Mouse (Mus musculus) C2C12 (cell line): ENCODE measurements at regions not wholly inside any gene's neighbourhood (a gene's known extent, or its start where the extent isn't known, plus 50 kb on each side); places are given as distances from the start of the nearest gene placed in this dataset.

Source experiments
- H3K27me3 ChIP-seq: one replicate; pipeline ENCODE4 v1.6.1; 2011; ENCODE audit not compliant: control insufficient read depth, insufficient read depth, insufficient read length
- H3K36me3 ChIP-seq: one replicate; pipeline ENCODE4 v1.6.1; 2011; ENCODE audit not compliant: control insufficient read depth, insufficient read depth
- H3K4me3 ChIP-seq: one replicate; pipeline ENCODE4 v1.5.1; 2011; ENCODE audit warnings: mild to moderate bottlenecking, control low read depth; ENCODE audit not compliant: poor library complexity, insufficient read depth, severe bottlenecking
- H3K79me2 ChIP-seq: one replicate; pipeline ENCODE4 v1.6.1; 2011; ENCODE audit not compliant: control insufficient read depth, insufficient read depth
- H3K79me3 ChIP-seq: one replicate; pipeline ENCODE4 v1.6.1; 2011; ENCODE audit warnings: low read depth, control low read depth
- H3ac ChIP-seq: one replicate; pipeline ENCODE3; 2011; ENCODE audit warnings: low read depth; ENCODE audit not compliant: control insufficient read depth, insufficient read length
- CEBPB ChIP-seq: IDR thresholded peaks from one replicate; pipeline ENCODE4 v1.6.1; 2011; ENCODE audit warnings: low read depth, mild to moderate bottlenecking, control low read depth, moderate library complexity
- CTCF ChIP-seq: IDR thresholded peaks from one replicate; pipeline ENCODE4 v1.5.1; 2011; ENCODE audit not compliant: control insufficient read depth, insufficient read depth, insufficient read length
- FOSL1 ChIP-seq: IDR thresholded peaks from one replicate; pipeline ENCODE4 v1.8.0; 2011; ENCODE audit warnings: mild to moderate bottlenecking, low read length; ENCODE audit not compliant: poor library complexity, insufficient read depth, severe bottlenecking
- MAX ChIP-seq: IDR thresholded peaks from one replicate; pipeline ENCODE4 v1.6.1; 2011; ENCODE audit warnings: mild to moderate bottlenecking, control low read depth
- MYOD1 ChIP-seq: IDR thresholded peaks from one replicate; pipeline ENCODE4 v1.6.1; 2011; ENCODE audit warnings: low read depth; ENCODE audit not compliant: control insufficient read depth, insufficient read length
- MYOG ChIP-seq: IDR thresholded peaks from one replicate; pipeline ENCODE4 v1.6.1; 2011; ENCODE audit not compliant: control insufficient read depth, insufficient read length; ENCODE audit errors: extremely low read depth
- USF1 ChIP-seq: IDR thresholded peaks from one replicate; pipeline ENCODE4 v1.6.1; 2011; ENCODE audit warnings: low read depth, mild to moderate bottlenecking, control low read depth, moderate library complexity

DNA sequence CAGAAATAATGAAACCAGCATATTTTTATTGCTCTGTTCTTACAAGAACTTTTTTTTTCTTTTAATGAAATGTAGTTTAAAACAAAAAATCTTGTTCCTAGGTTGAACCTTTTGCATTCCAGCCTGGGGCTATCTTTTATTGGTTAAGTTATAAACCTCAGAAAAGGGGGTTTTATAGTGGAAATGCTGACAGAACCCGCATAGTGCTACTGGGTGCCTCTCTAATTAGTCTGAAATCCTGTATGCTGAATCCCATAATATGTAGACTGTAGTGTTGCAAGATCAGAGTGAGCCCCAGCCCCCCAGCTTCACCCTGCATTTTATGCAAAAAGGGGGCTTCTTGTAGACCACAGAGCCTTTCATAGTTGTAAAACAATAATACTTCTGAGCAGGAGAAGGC, 164.4 kb upstream of the Atp5g3 start:
- no peaks in the 10 kb centered on the region for H3K36me3 ChIP-seq
- H3K79me2 ChIP-seq: no peaks in the 10 kb centered on the region
- no peak overlapping the region for H3ac ChIP-seq
- H3K27me3 ChIP-seq: peaks cover 24% of the 10 kb centered on the region
- no peak for TF ChIP-seq FOSL1
- TF ChIP-seq MYOG: no peak
- TF ChIP-seq CEBPB: no peak
- no peak for TF ChIP-seq CTCF
- no peak for TF ChIP-seq USF1
- TF ChIP-seq MAX: no peak
- no peak overlapping the region for H3K4me3 ChIP-seq
- H3K79me3 ChIP-seq: no peaks in the 10 kb centered on the region

DNA sequence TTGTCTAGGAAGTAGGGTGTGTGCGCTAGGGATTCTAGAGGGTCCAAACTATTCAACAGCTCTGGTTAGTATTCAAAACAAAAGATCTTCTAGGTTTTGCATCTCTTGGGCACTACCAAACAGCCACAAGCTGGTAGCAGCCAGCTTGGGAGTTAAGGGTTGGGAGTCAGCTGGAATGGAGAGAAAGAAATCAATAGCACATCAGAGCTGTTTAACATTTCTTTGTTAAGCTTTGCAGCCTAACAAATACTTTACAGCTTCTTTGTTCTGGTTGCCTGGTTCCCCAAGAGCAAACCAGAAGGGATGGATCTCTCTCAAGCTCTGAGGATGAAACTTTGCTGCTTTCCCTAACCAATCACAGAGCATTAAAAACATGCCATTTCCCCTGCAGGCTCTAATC, 162.3 kb upstream of the Atp5g3 start:
- no peak overlapping the region for H3K4me3 ChIP-seq
- H3K79me3 ChIP-seq: no peaks in the 10 kb centered on the region
- no peaks in the 10 kb centered on the region for H3K79me2 ChIP-seq
- H3K36me3 ChIP-seq: no peaks in the 10 kb centered on the region
- TF ChIP-seq MYOG: no peak
- TF ChIP-seq USF1: no peak
- TF ChIP-seq FOSL1: no peak
- no peak for TF ChIP-seq CTCF
- TF ChIP-seq MYOD1: no peak
- no peak for TF ChIP-seq CEBPB
- no peak overlapping the region for H3ac ChIP-seq
- peaks cover 27% of the 10 kb centered on the region for H3K27me3 ChIP-seq

DNA sequence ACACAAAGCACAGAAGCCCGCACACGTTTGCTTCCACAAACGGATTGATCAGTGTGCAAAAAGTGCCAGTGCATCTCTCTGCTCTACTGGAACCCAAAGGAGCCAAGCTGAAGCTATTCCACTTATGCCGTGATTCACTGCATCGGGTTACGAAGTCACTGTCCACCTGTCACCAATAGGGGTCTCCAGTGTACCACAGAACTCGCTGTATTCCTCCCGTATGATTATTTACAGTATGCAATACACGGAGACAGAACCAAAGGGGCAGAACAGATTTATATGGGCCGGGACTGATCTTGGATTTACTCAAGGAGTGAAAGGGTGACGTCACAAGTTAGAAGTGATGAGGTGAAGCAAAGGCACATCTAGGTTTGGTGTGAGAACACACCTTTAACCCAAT, 155.5 kb upstream of the Atp5g3 start:
- H3K36me3 ChIP-seq: no peaks in the 10 kb centered on the region
- peaks cover 29% of the 10 kb centered on the region for H3K27me3 ChIP-seq
- H3K79me3 ChIP-seq: no peaks in the 10 kb centered on the region
- H3ac ChIP-seq: no peak overlapping the region
- TF ChIP-seq CTCF: no peak
- no peak for TF ChIP-seq MYOD1
- no peak for TF ChIP-seq CEBPB
- no peak for TF ChIP-seq MYOG
- TF ChIP-seq MAX: no peak
- H3K4me3 ChIP-seq: no peak overlapping the region
- H3K79me2 ChIP-seq: no peaks in the 10 kb centered on the region

GRCm38 (mm10) chr2:74064369-74064768, 153.2 kb upstream of the Atp5g3 start:
- Histone ChIP-seq H3K4me3 (no peak overlapping the region), H3ac (no peak overlapping the region), H3K79me3 (no peaks in the 10 kb centered on the region), H3K27me3 (peaks cover 30% of the 10 kb centered on the region), H3K79me2 (no peaks in the 10 kb centered on the region), H3K36me3 (no peaks in the 10 kb centered on the region)
- TF ChIP-seq USF1 (no peak), CEBPB (no peak), MAX (no peak), FOSL1 (no peak), CTCF (no peak), MYOD1 (no peak), MYOG (no peak)

GRCm38 (mm10) chr2:74063777-74064176, 152.7 kb upstream of the Atp5g3 start:
- H3K79me2 ChIP-seq: no peaks in the 10 kb centered on the region
- H3K79me3 ChIP-seq: no peaks in the 10 kb centered on the region
- TF ChIP-seq CTCF (no peak), MYOD1 (no peak), CEBPB (no peak), MAX (no peak), MYOG (no peak), FOSL1 (no peak), USF1 (no peak)
- peaks cover 30% of the 10 kb centered on the region for H3K27me3 ChIP-seq
- H3K36me3 ChIP-seq: no peaks in the 10 kb centered on the region
- no peak overlapping the region for H3K4me3 ChIP-seq
- H3ac ChIP-seq: no peak overlapping the region

GRCm38 (mm10) chr2:74063302-74063701, 152.2 kb upstream of the Atp5g3 start:
- Histone ChIP-seq H3K36me3 (no peaks in the 10 kb centered on the region), H3K27me3 (peaks cover 30% of the 10 kb centered on the region), H3K79me2 (no peaks in the 10 kb centered on the region), H3K4me3 (no peak overlapping the region), H3K79me3 (no peaks in the 10 kb centered on the region), H3ac (no peak overlapping the region)
- TF ChIP-seq FOSL1 (no peak), CEBPB (no peak), MYOD1 (no peak), MYOG (no peak), CTCF (no peak), MAX (no peak)
